Mouse (Mus musculus): ENCODE measurements around the gene Ush1c.

The Ush1c gene

GRCm38 (mm10) chr7:46238346-46238745, at the start of gene Ush1c:
Ush1c (minus strand) TSS chr7:46238503.
- no peak for DNase-seq (ENCODE audit: low spot score in 2 of 2)

- no peak for DNase-seq (ENCODE audit: low spot score in 2 of 2)
Measured at GRCm38 (mm10) chr7:46287051-46287450, 48.7 kb upstream of the Ush1c start.

- no peak for DNase-seq (ENCODE audit: low spot score in 2 of 2)
Measured at GRCm38 (mm10) chr7:46286391-46286790, 48.1 kb upstream of the Ush1c start.

GRCm38 (mm10) chr7:46285161-46285839, 47.0 kb upstream of the Ush1c start:
- DNase-seq (ENCODE audit: low spot score in 2 of 2): no peak

- DNase-seq (ENCODE audit: low spot score in 2 of 2): no peak
Measured at GRCm38 (mm10) chr7:46283681-46284080, 45.4 kb upstream of the Ush1c start.

- DNase-seq (ENCODE audit: low spot score in 2 of 2): no peak
Measured at GRCm38 (mm10) chr7:46282276-46282675, 44.0 kb upstream of the Ush1c start.

GRCm38 (mm10) chr7:46280896-46281295, 42.6 kb upstream of the Ush1c start:
- DNase-seq (ENCODE audit: low spot score in 2 of 2): no peak

GRCm38 (mm10) chr7:46279946-46280345, 41.6 kb upstream of the Ush1c start:
- peak; percentile 67 to 78 for DNase-seq (ENCODE audit: low spot score in 2 of 2)

- no peak for DNase-seq (ENCODE audit: low spot score in 2 of 2)
Measured at GRCm38 (mm10) chr7:46276156-46276555, 37.9 kb upstream of the Ush1c start.

GRCm38 (mm10) chr7:46251841-46252240, 13.5 kb upstream of the Ush1c start:
- no peak for DNase-seq (ENCODE audit: low spot score in 2 of 2)

- no peak for DNase-seq (ENCODE audit: low spot score in 2 of 2)
Measured at GRCm38 (mm10) chr7:46247606-46248005, 9.3 kb upstream of the Ush1c start.

GRCm38 (mm10) chr7:46246876-46247275, 8.6 kb upstream of the Ush1c start:
- no peak for DNase-seq (ENCODE audit: low spot score in 2 of 2)

- DNase-seq (ENCODE audit: low spot score in 2 of 2): no peak
Measured at GRCm38 (mm10) chr7:46240696-46241095, 2.4 kb upstream of the Ush1c start, which contains the start of gene Otog. Otog (plus strand) TSS chr7:46240987.

GRCm38 (mm10) chr7:46240091-46240490, 1.8 kb upstream of the Ush1c start:
- no peak for DNase-seq (ENCODE audit: low spot score in 2 of 2)

GRCm38 (mm10) chr7:46237192-46237591, 1.1 kb downstream of the Ush1c start:
- no peak for DNase-seq (ENCODE audit: low spot score in 2 of 2)

GRCm38 (mm10) chr7:46236363-46236762, 1.9 kb downstream of the Ush1c start:
- DNase-seq (ENCODE audit: low spot score in 2 of 2): no peak

- DNase-seq (ENCODE audit: low spot score in 2 of 2): no peak
Measured at GRCm38 (mm10) chr7:46235948-46236347, 2.4 kb downstream of the Ush1c start.

- DNase-seq (ENCODE audit: low spot score in 2 of 2): no peak
Measured at GRCm38 (mm10) chr7:46226936-46227335, 11.4 kb downstream of the Ush1c start.

- DNase-seq (ENCODE audit: low spot score in 2 of 2): peak; percentile 74 to 79
Measured at GRCm38 (mm10) chr7:46226253-46226652, 12.1 kb downstream of the Ush1c start.

- no peak for DNase-seq (ENCODE audit: low spot score in 2 of 2)
Measured at GRCm38 (mm10) chr7:46220591-46221129, 17.6 kb downstream of the Ush1c start.

GRCm38 (mm10) chr7:46218415-46218814, 19.9 kb downstream of the Ush1c start:
- no peak for DNase-seq (ENCODE audit: low spot score in 2 of 2)

GRCm38 (mm10) chr7:46216481-46216880, 21.8 kb downstream of the Ush1c start:
- DNase-seq (ENCODE audit: low spot score in 2 of 2): no peak

- no peak for DNase-seq (ENCODE audit: low spot score in 2 of 2)
Measured at GRCm38 (mm10) chr7:46210276-46210675, 28.0 kb downstream of the Ush1c start.

GRCm38 (mm10) chr7:46208131-46208530, 30.2 kb downstream of the Ush1c start:
- peak in 1 of 2 experiments; percentile 13 for DNase-seq (ENCODE audit: low spot score in 2 of 2)
